Mouse (Mus musculus): ENCODE measurements at regions not wholly inside any gene's neighbourhood (a gene's known extent, or its start where the extent isn't known, plus 50 kb on each side); places are given as distances from the start of the nearest gene placed in this dataset.
A peak's percentile ranks its signal among the peaks of the same experiment; 100 is the strongest.

GRCm38 (mm10) chr8:116837991-116838390, 83.3 kb downstream of the Cmc2 start:
- no peak for DNase-seq

DNA sequence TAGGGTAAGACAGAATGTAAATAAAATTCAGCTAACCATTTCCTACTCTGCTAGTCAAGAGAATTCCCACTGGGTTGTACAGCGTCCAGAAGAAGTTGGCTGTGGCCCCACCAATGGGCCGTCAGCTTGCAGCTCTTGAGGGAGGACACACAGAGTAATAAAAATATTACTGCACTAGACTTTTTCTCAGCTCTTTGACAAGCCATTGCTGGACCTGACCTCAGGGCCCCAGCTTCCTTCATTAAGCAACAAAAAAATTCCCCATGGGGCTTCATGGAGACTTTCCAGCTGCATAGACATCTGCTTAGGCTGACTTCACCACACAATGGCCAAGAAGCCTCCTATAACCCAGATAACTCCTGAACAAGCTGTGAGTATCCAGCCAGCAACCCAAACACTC, 89.1 kb downstream of the Cmc2 start:
- no peak for DNase-seq

DNA sequence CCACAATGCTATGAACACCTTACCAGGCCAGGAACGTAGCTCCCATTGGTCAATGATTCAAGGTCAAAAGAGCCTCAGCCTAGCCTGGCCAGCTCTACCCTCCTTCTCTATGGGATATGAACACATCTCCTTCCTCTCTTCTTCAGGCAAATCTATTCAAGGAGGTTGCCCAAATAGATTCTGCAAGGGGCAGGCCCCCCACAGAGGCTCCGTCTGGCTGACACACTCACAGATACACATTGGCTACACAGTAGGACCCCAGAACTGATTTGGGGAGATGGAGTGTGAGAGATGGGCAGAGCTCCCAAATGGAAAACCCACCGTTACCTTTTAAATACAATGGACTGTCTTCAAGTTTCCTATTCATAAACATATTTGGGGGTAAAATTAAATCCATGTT, 91.6 kb downstream of the Cmc2 start:
- DNase-seq, result no peak

DNA sequence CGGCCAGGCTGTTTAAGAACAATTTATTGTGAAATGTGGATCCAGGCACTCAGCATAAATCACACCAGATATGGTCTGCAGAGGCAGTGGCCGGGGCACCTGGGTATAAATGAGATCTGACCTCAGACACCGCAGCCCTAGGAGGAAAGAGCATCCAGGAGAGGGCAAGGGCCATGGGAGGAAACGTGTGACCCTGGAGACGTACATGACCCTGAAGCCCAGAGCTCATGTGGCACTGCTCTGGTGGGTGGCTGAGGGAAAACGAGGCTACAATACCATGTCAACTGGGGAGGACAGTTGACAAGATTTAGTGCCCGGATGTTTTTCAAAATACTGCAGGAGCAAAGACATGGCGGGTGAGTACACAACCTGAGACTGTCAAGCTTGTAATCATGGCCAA, 93.0 kb downstream of the Cmc2 start:
- DNase-seq, result no peak

GRCm38 (mm10) chr8:116827141-116827540, 94.1 kb downstream of the Cmc2 start:
- DNase-seq, result no peak

DNA sequence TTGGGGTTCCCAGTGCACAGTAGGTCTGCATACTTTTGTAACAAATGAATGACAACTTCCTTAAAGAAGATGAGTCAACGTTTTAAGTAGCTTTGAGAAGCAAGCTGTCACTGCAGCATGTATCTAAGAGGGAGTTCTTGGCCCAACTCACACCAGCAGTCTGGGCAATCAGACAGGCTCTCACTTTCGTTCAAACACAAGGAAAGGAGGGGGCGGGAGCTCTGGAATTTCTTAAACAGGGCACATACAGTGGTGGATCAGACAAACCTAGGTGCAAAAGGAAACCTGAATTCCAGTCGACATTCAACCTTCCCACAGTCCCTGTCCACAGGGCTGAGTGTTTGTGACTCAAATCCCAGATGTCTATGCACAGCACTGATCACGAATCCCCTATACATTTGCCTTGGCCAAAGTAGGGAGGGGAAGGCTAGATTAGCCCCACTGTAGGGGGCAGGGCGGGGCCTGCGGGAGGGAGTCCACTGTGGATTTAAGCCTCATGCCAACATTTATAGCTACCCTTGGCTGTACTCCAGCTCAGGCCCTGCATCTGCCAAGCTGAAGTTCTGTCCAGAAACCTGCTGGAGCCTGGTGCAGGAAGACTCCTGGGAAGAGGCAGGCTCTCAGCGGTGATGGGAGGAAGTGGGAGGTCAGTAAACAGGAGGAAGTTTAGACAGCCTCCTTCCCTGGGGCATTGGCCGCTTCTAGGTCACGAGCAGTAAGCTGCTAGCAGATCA, 81.5 kb upstream of the Cdyl2 start:
- no peak for DNase-seq

DNA sequence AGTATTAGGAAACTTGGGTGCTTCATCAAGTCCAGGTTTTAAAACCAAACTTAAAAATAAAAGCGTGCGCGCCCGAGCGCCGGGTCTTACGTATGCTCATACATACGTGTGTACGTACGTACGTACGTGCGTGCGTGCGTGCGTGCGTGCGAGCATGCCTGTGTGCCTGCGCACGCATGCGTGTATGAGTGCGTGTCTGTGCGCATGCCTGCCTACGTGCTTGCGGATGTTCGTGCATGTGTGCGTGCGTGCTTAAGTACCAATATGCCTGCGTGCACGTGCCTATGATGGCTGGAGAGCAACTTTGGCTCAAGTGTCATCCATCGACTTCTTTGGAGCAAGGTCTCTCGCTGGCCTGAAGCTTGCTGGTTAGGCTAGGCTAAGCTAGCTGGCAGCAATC, 68.5 kb upstream of the Cdyl2 start:
- DNase-seq, result peak; percentile 13

DNA sequence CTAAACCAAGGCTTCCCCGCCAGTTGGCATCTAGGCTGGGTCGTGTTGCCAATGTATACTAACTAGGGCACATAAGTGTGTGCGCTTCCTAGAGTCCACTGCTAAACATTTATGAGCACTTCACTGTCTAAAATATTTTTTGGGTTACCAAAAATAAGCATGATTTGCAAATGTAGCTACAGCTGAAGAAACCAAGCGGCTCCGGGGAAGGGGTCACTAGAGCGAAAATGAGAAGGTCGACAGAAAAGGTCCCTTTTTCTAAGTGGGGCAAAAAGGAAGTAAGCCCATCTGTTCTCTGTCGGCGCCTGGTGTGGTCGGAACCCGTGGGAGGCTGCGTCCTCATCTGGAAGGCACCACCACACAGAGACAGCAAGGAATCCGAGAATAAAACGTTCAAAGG, 67.8 kb upstream of the Cdyl2 start:
- DNase-seq, result peak; percentile 15

- DNase-seq, result no peak
Measured at GRCm38 (mm10) chr8:116798981-116799380, 66.2 kb upstream of the Cdyl2 start.

DNA sequence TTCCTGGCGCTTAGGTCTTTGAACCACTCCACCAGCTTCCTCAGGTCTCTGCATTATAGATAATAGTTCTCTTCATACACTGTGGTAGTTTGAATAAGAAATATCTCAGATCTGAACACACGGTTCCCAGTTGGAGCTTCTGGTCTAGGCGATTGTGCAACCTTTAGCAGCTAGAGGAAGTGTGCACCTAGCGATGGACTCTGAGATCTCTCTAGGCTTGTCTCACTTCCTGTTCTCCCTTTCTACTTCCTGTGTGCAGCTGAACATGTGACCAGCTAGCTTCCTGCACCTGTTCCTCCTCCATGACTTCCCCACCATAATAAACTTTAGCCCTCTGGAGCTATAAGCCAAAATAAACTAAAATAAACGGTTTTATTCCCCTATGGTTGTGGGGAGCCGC, 62.9 kb upstream of the Cdyl2 start:
- DNase-seq, result no peak

GRCm38 (mm10) chr8:116793107-116793506, 60.3 kb upstream of the Cdyl2 start:
- DNase-seq, result no peak

DNA sequence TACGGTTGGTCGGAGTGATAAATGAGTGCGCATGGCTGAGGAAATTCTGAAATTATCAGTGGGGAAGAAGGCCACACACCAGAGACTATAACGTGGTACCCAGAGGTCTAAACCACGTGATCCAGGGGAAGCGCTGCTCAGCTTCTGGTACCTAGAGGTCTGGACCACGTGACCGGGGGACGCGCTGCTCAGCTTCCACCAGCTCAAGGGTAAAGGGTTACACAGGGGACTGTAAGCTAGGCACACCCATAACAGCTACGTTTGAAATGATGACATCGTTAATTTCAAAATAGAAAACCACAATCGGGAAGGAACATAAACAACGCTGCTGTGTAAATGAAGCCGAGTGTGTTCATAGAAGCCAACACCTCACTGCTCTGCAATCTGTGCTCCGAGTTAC, 57.5 kb upstream of the Cdyl2 start:
- DNase-seq, result no peak
